Mouse (Mus musculus): ENCODE measurements around the gene Tmem33.

Tmem33 gene

GRCm38 (mm10) chr5:67258473-67258872, 1.9 kb upstream of the Tmem33 start:
- peak; percentile 23 for DNase-seq (ENCODE audit: low read depth, low spot score)

- no peak for DNase-seq (ENCODE audit: low read depth, low spot score)
Measured at GRCm38 (mm10) chr5:67260159-67260530, 220 bp upstream of the Tmem33 start.

GRCm38 (mm10) chr5:67262964-67263363, 2.6 kb downstream of the Tmem33 start:
- DNase-seq (ENCODE audit: low read depth, low spot score): no peak

GRCm38 (mm10) chr5:67266106-67266505, 5.7 kb downstream of the Tmem33 start:
- no peak for DNase-seq (ENCODE audit: low read depth, low spot score)

GRCm38 (mm10) chr5:67269309-67269708, 8.9 kb downstream of the Tmem33 start:
- DNase-seq (ENCODE audit: low read depth, low spot score): no peak

GRCm38 (mm10) chr5:67279407-67279806, 19.0 kb downstream of the Tmem33 start:
- DNase-seq (ENCODE audit: low read depth, low spot score): no peak

GRCm38 (mm10) chr5:67279840-67280239, 19.5 kb downstream of the Tmem33 start:
- no peak for DNase-seq (ENCODE audit: low read depth, low spot score)

GRCm38 (mm10) chr5:67280400-67280799, 20.0 kb downstream of the Tmem33 start:
- DNase-seq (ENCODE audit: low read depth, low spot score): no peak

GRCm38 (mm10) chr5:67295029-67295428, 34.7 kb downstream of the Tmem33 start:
- no peak for DNase-seq (ENCODE audit: low read depth, low spot score)

- DNase-seq (ENCODE audit: low read depth, low spot score): peak; percentile 21
Measured at GRCm38 (mm10) chr5:67295682-67296081, 35.3 kb downstream of the Tmem33 start.

- DNase-seq (ENCODE audit: low read depth, low spot score): no peak
Measured at GRCm38 (mm10) chr5:67296171-67296570, 35.8 kb downstream of the Tmem33 start.

GRCm38 (mm10) chr5:67297026-67297813, 36.9 kb downstream of the Tmem33 start:
- no peak for DNase-seq (ENCODE audit: low read depth, low spot score)

- DNase-seq (ENCODE audit: low read depth, low spot score): no peak
Measured at GRCm38 (mm10) chr5:67299847-67300412, 39.6 kb downstream of the Tmem33 start.

GRCm38 (mm10) chr5:67300926-67301597, 40.7 kb downstream of the Tmem33 start:
- no peak for DNase-seq (ENCODE audit: low read depth, low spot score)

- DNase-seq (ENCODE audit: low read depth, low spot score): no peak
Measured at GRCm38 (mm10) chr5:67301722-67302331, 41.5 kb downstream of the Tmem33 start.

GRCm38 (mm10) chr5:67303816-67304215, 43.5 kb downstream of the Tmem33 start:
- no peak for DNase-seq (ENCODE audit: low read depth, low spot score)

GRCm38 (mm10) chr5:67306698-67307521, 46.5 kb downstream of the Tmem33 start, which contains the start of gene Slc30a9:
Slc30a9 (plus strand) TSS chr5:67306955.
- DNase-seq (ENCODE audit: low read depth, low spot score): peak; percentile 72

GRCm38 (mm10) chr5:67307659-67308222, 47.4 kb downstream of the Tmem33 start:
- no peak for DNase-seq (ENCODE audit: low read depth, low spot score)

GRCm38 (mm10) chr5:67311811-67312521, 51.6 kb downstream of the Tmem33 start:
- no peak for DNase-seq (ENCODE audit: low read depth, low spot score)

GRCm38 (mm10) chr5:67312522-67312851, 52.1 kb downstream of the Tmem33 start:
- no peak for DNase-seq (ENCODE audit: low read depth, low spot score)
